Mouse (Mus musculus) neural tube, embryonic 15.5 days (tissue): ENCODE results near the gene Srsf12. TPM values are rescaled to one million over a fixed set of nuclear protein-coding genes. Genes with fewer than 3 reads are reported as not detected.

Experiments
- ATAC-seq: fragments of 200-750 bp; cut with Nextera tagmentation; 2 replicates; pipeline ENCODE4 v1.8.0; 2017; ENCODE audit warnings: mild to moderate bottlenecking, moderate TSS enrichment, moderate library complexity; ENCODE audit not compliant: low FRiP score
- H3K27ac ChIP-seq: fragments of 300-500 bp; sonication (generic); replicated peaks from 2 replicates; pipeline ENCODE4 v1.5.1; 2015; ENCODE audit warnings: mild to moderate bottlenecking, inconsistent platforms
- H3K27me3 ChIP-seq: fragments of 300-500 bp; sonication (generic); replicated peaks from 2 replicates; pipeline ENCODE4 v1.6.1; 2015; ENCODE audit warnings: inconsistent platforms
- H3K36me3 ChIP-seq: fragments of 300-500 bp; sonication (generic); 2 replicates; pipeline ENCODE4 v1.6.1; 2015; ENCODE audit warnings: inconsistent platforms
- H3K4me1 ChIP-seq: fragments of 300-500 bp; sonication (generic); 2 replicates; pipeline ENCODE4 v1.6.1; 2015; ENCODE audit warnings: inconsistent platforms
- H3K4me2 ChIP-seq: fragments of 300-500 bp; sonication (generic); 2 replicates; pipeline ENCODE4 v1.6.1; 2015; ENCODE audit warnings: inconsistent platforms, mild to moderate bottlenecking, moderate library complexity
- H3K4me3 ChIP-seq: fragments of 300-500 bp; sonication (generic); replicated peaks from 2 replicates; pipeline ENCODE4 v1.5.1; 2015; ENCODE audit warnings: mild to moderate bottlenecking, inconsistent platforms
- H3K9ac ChIP-seq: fragments of 300-500 bp; sonication (generic); replicated peaks from 2 replicates; pipeline ENCODE4 v1.6.1; 2015; ENCODE audit warnings: mild to moderate bottlenecking, inconsistent platforms
- H3K9me3 ChIP-seq: fragments of 300-500 bp; sonication (generic); replicated peaks from 2 replicates; pipeline ENCODE4 v1.6.1; 2016; ENCODE audit warnings: inconsistent platforms
- WGBS: fragments of 180-500 bp; shearing (Covaris S2); methylation state at CpG from one replicate; pipeline ENCODE4 v1.1.7; 2015; ENCODE audit warnings: mixed read lengths; 5-methylcytosine and 5-hydroxymethylcytosine counted together
- polyA plus RNA-seq: library from polyadenylated mRNA; unstranded; fragments of >200 nt; fragmentation: Nextera tagmentation; extraction: Ambion mirVana; gene quantifications from 2 replicates; pipeline ENCODE4 v1.2.1, GENCODE M21; 2015

Srsf12 gene
- polyA plus RNA-seq, 1 experiment from 2014 or later = 74.9 TPM

- H3K4me2 ChIP-seq = no peak overlapping the region
- H3K36me3 ChIP-seq = no peaks in the 10 kb centered on the region
- H3K4me1 ChIP-seq = no peaks in the 10 kb centered on the region
- H3K27ac ChIP-seq = no peak overlapping the region
- H3K27me3 ChIP-seq = no peaks in the 10 kb centered on the region
- ATAC-seq = no peak
- no peak overlapping the region for H3K9ac ChIP-seq
- no peak overlapping the region for H3K4me3 ChIP-seq
- H3K9me3 ChIP-seq = no peaks in the 10 kb centered on the region
- 50% methylated on average over 4 of the region's 4 CpGs for WGBS
Measured at GRCm38 (mm10) chr4:33254706-33255105, 45.9 kb downstream of the Srsf12 start.

- WGBS = 87% methylated on average over 11 of the region's 11 CpGs
- Histone ChIP-seq H3K9me3 (no peaks in the 10 kb centered on the region), H3K4me2 (no peak overlapping the region), H3K9ac (no peak overlapping the region), H3K27ac (no peak overlapping the region), H3K27me3 (no peaks in the 10 kb centered on the region), H3K4me3 (no peak overlapping the region), H3K36me3 (no peaks in the 10 kb centered on the region), H3K4me1 (0 out of 2 replicates have a peak, but pooled peaks cover 2% of the 10 kb centered on the region)
- no peak for ATAC-seq
Measured at GRCm38 (mm10) chr4:33257263-33257964, 48.6 kb downstream of the Srsf12 start.

- no peak for ATAC-seq
- no peak overlapping the region for H3K9ac ChIP-seq
- H3K9me3 ChIP-seq = no peaks in the 10 kb centered on the region
- no peak overlapping the region for H3K4me2 ChIP-seq
- no peak overlapping the region for H3K27ac ChIP-seq
- no peaks in the 10 kb centered on the region for H3K36me3 ChIP-seq
- no peak overlapping the region for H3K4me3 ChIP-seq
- H3K27me3 ChIP-seq = no peaks in the 10 kb centered on the region
- 0 out of 2 replicates have a peak, but pooled peaks cover 2% of the 10 kb centered on the region for H3K4me1 ChIP-seq
Measured at GRCm38 (mm10) chr4:33260311-33260710, 51.5 kb downstream of the Srsf12 start.

- ATAC-seq = no peak
Measured at GRCm38 (mm10) chr4:33261311-33261753, 52.5 kb downstream of the Srsf12 start.

GRCm38 (mm10) chr4:33262897-33263296 lies 54.1 kb downstream of the Srsf12 start:
- WGBS = 85% methylated on average over 1 of the region's 1 CpGs
- H3K9me3 ChIP-seq = no peaks in the 10 kb centered on the region

More at GRCm38 (mm10) chr4:33261311-33261753, 52.5 kb downstream of the Srsf12 start:
- 62% methylated on average over 7 of the region's 7 CpGs for WGBS
- Histone ChIP-seq H3K4me3 (no peak overlapping the region), H3K9ac (no peak overlapping the region), H3K9me3 (no peaks in the 10 kb centered on the region), H3K4me2 (no peak overlapping the region), H3K27me3 (no peaks in the 10 kb centered on the region), H3K27ac (no peak overlapping the region), H3K4me1 (0 out of 2 replicates have a peak, but pooled peaks cover 2% of the 10 kb centered on the region), H3K36me3 (no peaks in the 10 kb centered on the region)

GRCm38 (mm10) chr4:33264979-33265726 lies 56.4 kb downstream of the Srsf12 start:
- Histone ChIP-seq H3K27ac (no peak overlapping the region), H3K4me1 (0 out of 2 replicates have a peak, but pooled peaks cover 2% of the 10 kb centered on the region), H3K27me3 (no peaks in the 10 kb centered on the region), H3K36me3 (no peaks in the 10 kb centered on the region), H3K9me3 (no peaks in the 10 kb centered on the region), H3K4me2 (no peak overlapping the region), H3K9ac (no peak overlapping the region), H3K4me3 (no peak overlapping the region)
- WGBS = 89% methylated on average over 11 of the region's 11 CpGs
- no peak for ATAC-seq

More at GRCm38 (mm10) chr4:33262897-33263296, 54.1 kb downstream of the Srsf12 start:
- H3K4me3 ChIP-seq = no peak overlapping the region
- no peak for ATAC-seq
- 0 out of 2 replicates have a peak, but pooled peaks cover 2% of the 10 kb centered on the region for H3K4me1 ChIP-seq
- H3K27ac ChIP-seq = no peak overlapping the region
- no peaks in the 10 kb centered on the region for H3K27me3 ChIP-seq
- no peak overlapping the region for H3K4me2 ChIP-seq
- no peak overlapping the region for H3K9ac ChIP-seq
- H3K36me3 ChIP-seq = no peaks in the 10 kb centered on the region

- no peak overlapping the region for H3K27ac ChIP-seq
- H3K4me1 ChIP-seq = no peaks in the 10 kb centered on the region
- no peaks in the 10 kb centered on the region for H3K36me3 ChIP-seq
- H3K27me3 ChIP-seq = no peaks in the 10 kb centered on the region
- H3K9me3 ChIP-seq = no peaks in the 10 kb centered on the region
- 84% methylated on average over 11 of the region's 11 CpGs for WGBS
- no peak overlapping the region for H3K4me3 ChIP-seq
- H3K4me2 ChIP-seq = no peak overlapping the region
- no peak for ATAC-seq
- H3K9ac ChIP-seq = no peak overlapping the region
Measured at GRCm38 (mm10) chr4:33270386-33271314, 61.9 kb downstream of the Srsf12 start.

GRCm38 (mm10) chr4:33273437-33273836 lies 64.6 kb downstream of the Srsf12 start:
- WGBS = 82% methylated on average over 3 of the region's 3 CpGs
- ATAC-seq = no peak

GRCm38 (mm10) chr4:33281891-33282685 lies 73.3 kb downstream of the Srsf12 start:
- H3K9ac ChIP-seq = no peak overlapping the region
- 90% methylated on average over 3 of the region's 3 CpGs for WGBS
- H3K36me3 ChIP-seq = no peaks in the 10 kb centered on the region
- H3K27me3 ChIP-seq = no peaks in the 10 kb centered on the region
- H3K4me1 ChIP-seq = no peaks in the 10 kb centered on the region
- H3K27ac ChIP-seq = no peak overlapping the region
- no peak for ATAC-seq
- H3K4me2 ChIP-seq = no peak overlapping the region
- no peak overlapping the region for H3K4me3 ChIP-seq
- no peaks in the 10 kb centered on the region for H3K9me3 ChIP-seq

More at GRCm38 (mm10) chr4:33273437-33273836, 64.6 kb downstream of the Srsf12 start:
- no peaks in the 10 kb centered on the region for H3K4me1 ChIP-seq
- H3K27ac ChIP-seq = no peak overlapping the region
- no peaks in the 10 kb centered on the region for H3K9me3 ChIP-seq
- no peak overlapping the region for H3K4me2 ChIP-seq
- H3K27me3 ChIP-seq = no peaks in the 10 kb centered on the region
- no peak overlapping the region for H3K9ac ChIP-seq
- H3K4me3 ChIP-seq = no peak overlapping the region
- no peaks in the 10 kb centered on the region for H3K36me3 ChIP-seq
